Mouse (Mus musculus) lung, postnatal 0 days (tissue): ENCODE measurements around the gene Mettl7a2. TPM values are rescaled to one million over a fixed set of nuclear protein-coding genes. Genes with fewer than 3 reads are reported as not detected.
"Not testable (repeated sequence)": the region's sequence is repeated elsewhere in the genome, so short reads cannot be mapped to it uniquely, and the experiment has no call there.

ENCODE experiments used
- ATAC-seq: fragments of 200-750 bp; cut with Nextera tagmentation; 2 replicates; pipeline ENCODE4 v1.8.0; 2017; ENCODE audit warnings: moderate library complexity
- DNase-seq: peaks from one replicate; pipeline ENCODE4 v3.0.0-alpha.2; 2016; ENCODE audit warnings: low spot score
- H3K27ac ChIP-seq: fragments of 300-500 bp; sonication (generic); 2 replicates; pipeline ENCODE4 v1.5.1; 2014; ENCODE audit warnings: antibody characterized with exemption, mild to moderate bottlenecking, low read length, mixed read lengths
- H3K27me3 ChIP-seq: fragments of 300-500 bp; sonication (generic); replicated peaks from 2 replicates; pipeline ENCODE4 v1.6.1; 2014; ENCODE audit warnings: low read length, mixed read lengths; ENCODE audit not compliant: insufficient read depth
- H3K36me3 ChIP-seq: fragments of 300-500 bp; sonication (generic); 2 replicates; pipeline ENCODE4 v1.6.1; 2014; ENCODE audit warnings: low read length, mixed read lengths; ENCODE audit not compliant: insufficient read depth
- H3K4me1 ChIP-seq: fragments of 300-500 bp; sonication (generic); 2 replicates; pipeline ENCODE4 v1.6.1; 2014; ENCODE audit warnings: antibody characterized with exemption, low read depth, low read length, mixed read lengths; ENCODE audit not compliant: insufficient read depth
- H3K4me2 ChIP-seq: fragments of 300-500 bp; sonication (generic); replicated peaks from 2 replicates; pipeline ENCODE4 v1.6.1; 2014; ENCODE audit warnings: low read depth, mild to moderate bottlenecking, low read length, moderate library complexity, mixed read lengths
- H3K4me3 ChIP-seq: fragments of 300-500 bp; sonication (generic); 2 replicates; pipeline ENCODE4 v1.5.1; 2014; ENCODE audit warnings: low read depth, low read length
- H3K9ac ChIP-seq: fragments of 300-500 bp; sonication (generic); replicated peaks from 2 replicates; pipeline ENCODE4 v1.6.1; 2014; ENCODE audit warnings: low read depth, mild to moderate bottlenecking
- H3K9me3 ChIP-seq: fragments of 300-500 bp; sonication (generic); 2 replicates; pipeline ENCODE4 v1.6.1; 2016; ENCODE audit warnings: low read length, mixed read lengths
- CTCF ChIP-seq: IDR thresholded peaks from 2 replicates; pipeline ENCODE4 v1.5.1; 2016; ENCODE audit warnings: antibody characterized with exemption, mild to moderate bottlenecking
- EP300 ChIP-seq: IDR thresholded peaks from 2 replicates; pipeline ENCODE4 v1.6.1; 2016; ENCODE audit warnings: antibody characterized with exemption, mild to moderate bottlenecking, control low read depth
- WGBS: fragments of 180-500 bp; shearing (Covaris S2); extraction: QIAGEN DNeasy Blood & Tissue Kit; methylation state at CpG from one replicate; pipeline ENCODE4 v1.1.7; 2014; 5-methylcytosine and 5-hydroxymethylcytosine counted together
- polyA plus RNA-seq: library from polyadenylated mRNA; unstranded; fragments of >200 nt; fragmentation: Nextera tagmentation; extraction: Ambion mirVana; gene quantifications from 2 replicates; pipeline ENCODE4 v1.2.1, GENCODE M21; 2015

Gene Mettl7a2
- polyA plus RNA-seq, 1 experiment from 2014 or later, result 0.11 TPM

- H3K4me2 ChIP-seq, result 0 out of 2 replicates have a peak overlapping the region, but pooled peaks have one; percentile 17
- H3K4me1 ChIP-seq, result peaks cover 4% of the 10 kb centered on the region; the same call in 1 of the 2 replicates
- no peak overlapping the region for H3K9ac ChIP-seq
- no peaks in the 10 kb centered on the region for H3K36me3 ChIP-seq
- no peak for ATAC-seq
- no peak overlapping the region for H3K27ac ChIP-seq
- TF ChIP-seq CTCF, result no peak
- TF ChIP-seq EP300, result no peak
- no peak overlapping the region for H3K4me3 ChIP-seq
- WGBS, result 50% methylated on average over 2 of the region's 2 CpGs
- DNase-seq, result no peak
- no peaks in the 10 kb centered on the region for H3K27me3 ChIP-seq
- H3K9me3 ChIP-seq, result no peaks in the 10 kb centered on the region
Measured at GRCm38 (mm10) chr15:100312346-100312745, 40.7 kb upstream of the Mettl7a2 start.

DNA sequence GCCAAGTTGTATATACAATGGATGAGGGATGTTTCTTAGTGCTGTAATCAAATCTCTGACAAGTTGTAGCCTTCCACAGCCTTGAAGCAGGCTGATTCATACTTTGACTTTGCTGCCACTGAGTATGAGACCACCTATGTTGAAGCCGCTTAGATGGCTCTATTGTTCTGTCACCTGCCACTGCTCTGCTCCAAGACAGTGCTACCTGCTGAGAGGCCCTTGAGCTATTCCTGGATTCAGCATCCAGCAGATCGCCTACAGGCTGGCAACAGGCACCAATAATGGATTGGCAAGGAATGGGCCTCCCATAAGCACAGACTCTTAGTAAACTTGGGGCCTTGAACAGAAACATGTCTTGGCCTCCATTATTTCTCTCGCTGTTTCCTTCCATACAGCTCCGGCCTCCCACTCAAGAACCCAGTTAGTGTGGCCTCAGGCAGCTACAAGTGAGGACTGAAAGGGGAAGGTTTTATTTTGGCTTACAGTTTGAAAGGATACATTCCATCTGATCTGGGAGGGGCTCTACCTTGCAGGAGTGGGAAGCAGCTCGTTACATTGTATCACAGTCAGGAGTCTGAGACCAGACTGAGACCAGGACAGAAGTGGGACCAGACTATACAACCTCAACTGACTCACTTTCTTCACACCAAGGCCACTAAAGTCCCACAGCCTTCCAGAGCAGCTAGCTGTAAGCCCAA, 38.4 kb upstream of the Mettl7a2 start:
- no peaks in the 10 kb centered on the region for H3K9me3 ChIP-seq
- no peak overlapping the region for H3K27ac ChIP-seq
- no peaks in the 10 kb centered on the region for H3K36me3 ChIP-seq
- 92% methylated on average over 5 of the region's 5 CpGs for WGBS
- no peak overlapping the region for H3K4me2 ChIP-seq
- no peak overlapping the region for H3K9ac ChIP-seq
- H3K4me3 ChIP-seq, result no peak overlapping the region
- TF ChIP-seq EP300 (no peak), CTCF (no peak)
- DNase-seq, result no peak
- ATAC-seq, result no peak
- no peaks in the 10 kb centered on the region for H3K27me3 ChIP-seq
- H3K4me1 ChIP-seq, result peaks cover 8% of the 10 kb centered on the region; the same call in 1 of the 2 replicates

GRCm38 (mm10) chr15:100318014-100318671, 34.9 kb upstream of the Mettl7a2 start:
- TF ChIP-seq CTCF, result 0 out of 2 replicates have a peak, but pooled peaks have one; percentile 8
- TF ChIP-seq EP300, result peak; percentile 98
- WGBS, result 22% methylated on average over 4 of the region's 4 CpGs
- not testable (repeated sequence) for H3K9ac ChIP-seq, H3K4me1 ChIP-seq, H3K4me3 ChIP-seq, H3K9me3 ChIP-seq, H3K27me3 ChIP-seq, H3K4me2 ChIP-seq, H3K36me3 ChIP-seq
- H3K27ac ChIP-seq, result peak overlapping the region; percentile 87
- DNase-seq, result peak; percentile 97
- ATAC-seq, result peak; percentile 92

- H3K4me3 ChIP-seq, result no peak overlapping the region
- H3K36me3 ChIP-seq, result no peaks in the 10 kb centered on the region
- peaks cover 8% of the 10 kb centered on the region; the same call in 1 of the 2 replicates for H3K4me1 ChIP-seq
- TF ChIP-seq EP300 (no peak), CTCF (no peak)
- H3K4me2 ChIP-seq, result no peak overlapping the region
- H3K9me3 ChIP-seq, result no peaks in the 10 kb centered on the region
- no peak overlapping the region for H3K9ac ChIP-seq
- ATAC-seq (no peak), DNase-seq (no peak)
- 65% methylated on average over 1 of the region's 1 CpGs for WGBS
- H3K27ac ChIP-seq, result peak overlapping the region; percentile 87
- no peaks in the 10 kb centered on the region for H3K27me3 ChIP-seq
Measured at GRCm38 (mm10) chr15:100319884-100320283, 33.1 kb upstream of the Mettl7a2 start.

- ATAC-seq (peak; percentile 29), DNase-seq (peak; percentile 94)
- whole genome bisulfite sequencing, result 44% methylated on average over 9 of the region's 9 CpGs
- TF ChIP-seq EP300, result no peak; the same call in none of the 2 replicates
- TF ChIP-seq CTCF, result no peak
- no peak overlapping the region for H3K9ac ChIP-seq
- no peak overlapping the region for H3K4me3 ChIP-seq
- H3K27me3 ChIP-seq, result no peaks in the 10 kb centered on the region
- no peaks in the 10 kb centered on the region for H3K9me3 ChIP-seq
- peak overlapping the region; percentile 87 for H3K27ac ChIP-seq
- H3K4me1 ChIP-seq, result peaks cover 8% of the 10 kb centered on the region; the same call in 1 of the 2 replicates
- no peaks in the 10 kb centered on the region for H3K36me3 ChIP-seq
- no peak overlapping the region for H3K4me2 ChIP-seq
Measured at GRCm38 (mm10) chr15:100320295-100320905, 32.6 kb upstream of the Mettl7a2 start.

DNA sequence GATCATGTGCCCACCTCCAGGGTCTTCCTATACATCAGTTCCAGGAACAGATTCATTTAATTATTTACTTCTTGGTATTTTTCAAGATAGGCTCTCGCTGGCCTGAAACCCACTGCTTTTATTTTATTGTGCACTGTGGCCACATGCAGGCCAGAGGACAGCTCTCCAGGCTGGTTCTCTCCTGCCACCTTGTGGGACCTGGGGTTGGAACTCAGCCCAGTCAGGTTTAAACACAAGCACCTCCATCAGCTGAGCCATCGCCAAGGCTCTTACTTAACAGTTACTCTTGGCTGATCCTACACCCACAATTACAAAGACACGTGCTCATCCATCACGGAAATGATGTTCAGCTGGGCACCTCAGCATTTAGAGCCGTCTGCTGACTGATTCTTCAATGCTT, 31.9 kb upstream of the Mettl7a2 start:
- DNase-seq (peak; percentile 86), ATAC-seq (peak; percentile 27)
- no peak overlapping the region for H3K4me3 ChIP-seq
- no peak overlapping the region for H3K9ac ChIP-seq
- no peaks in the 10 kb centered on the region for H3K27me3 ChIP-seq
- no peaks in the 10 kb centered on the region for H3K9me3 ChIP-seq
- TF ChIP-seq CTCF, result peak; percentile 74
- TF ChIP-seq EP300, result no peak
- H3K36me3 ChIP-seq, result no peaks in the 10 kb centered on the region
- peak overlapping the region; percentile 87 for H3K27ac ChIP-seq
- H3K4me1 ChIP-seq, result peaks cover 8% of the 10 kb centered on the region; the same call in 1 of the 2 replicates
- H3K4me2 ChIP-seq, result no peak overlapping the region
- WGBS, result 38% methylated on average over 5 of the region's 5 CpGs
